Mouse (Mus musculus) embryonic facial prominence, embryonic 10.5 days (tissue): ENCODE measurements at regions not wholly inside any gene's neighbourhood (a gene's known extent, or its start where the extent isn't known, plus 50 kb on each side); places are given as distances from the start of the nearest gene placed in this dataset.

Source experiments
- DNase-seq: peaks from one replicate; pipeline ENCODE4 v3.0.0-alpha.2; 2017; ENCODE audit warnings: low spot score
- H3K27ac ChIP-seq: fragments of 300-500 bp; sonication (generic); replicated peaks from 2 replicates; pipeline ENCODE4 v1.5.1; 2016; ENCODE audit warnings: mild to moderate bottlenecking
- H3K27me3 ChIP-seq: fragments of 300-500 bp; sonication (generic); replicated peaks from 2 replicates; pipeline ENCODE4 v1.6.1; 2016; ENCODE audit warnings: low read depth, mild to moderate bottlenecking; ENCODE audit not compliant: poor library complexity, severe bottlenecking
- H3K36me3 ChIP-seq: fragments of 300-500 bp; sonication (generic); replicated peaks from 2 replicates; pipeline ENCODE4 v1.6.1; 2016; ENCODE audit warnings: mild to moderate bottlenecking, moderate library complexity
- H3K4me1 ChIP-seq: fragments of 300-500 bp; sonication (generic); 2 replicates; pipeline ENCODE4 v1.6.1; 2016
- H3K4me3 ChIP-seq: fragments of 300-500 bp; sonication (generic); 2 replicates; pipeline ENCODE4 v1.5.1; 2016; ENCODE audit warnings: mild to moderate bottlenecking, moderate library complexity
- H3K9me3 ChIP-seq: fragments of 300-500 bp; sonication (generic); 2 replicates; pipeline ENCODE4 v1.6.1; 2016; ENCODE audit warnings: mild to moderate bottlenecking
- WGBS: fragments of 180-500 bp; shearing (Covaris S2); methylation state at CpG from one replicate; pipeline ENCODE4 v1.1.7; 2016; 5-methylcytosine and 5-hydroxymethylcytosine counted together

DNA sequence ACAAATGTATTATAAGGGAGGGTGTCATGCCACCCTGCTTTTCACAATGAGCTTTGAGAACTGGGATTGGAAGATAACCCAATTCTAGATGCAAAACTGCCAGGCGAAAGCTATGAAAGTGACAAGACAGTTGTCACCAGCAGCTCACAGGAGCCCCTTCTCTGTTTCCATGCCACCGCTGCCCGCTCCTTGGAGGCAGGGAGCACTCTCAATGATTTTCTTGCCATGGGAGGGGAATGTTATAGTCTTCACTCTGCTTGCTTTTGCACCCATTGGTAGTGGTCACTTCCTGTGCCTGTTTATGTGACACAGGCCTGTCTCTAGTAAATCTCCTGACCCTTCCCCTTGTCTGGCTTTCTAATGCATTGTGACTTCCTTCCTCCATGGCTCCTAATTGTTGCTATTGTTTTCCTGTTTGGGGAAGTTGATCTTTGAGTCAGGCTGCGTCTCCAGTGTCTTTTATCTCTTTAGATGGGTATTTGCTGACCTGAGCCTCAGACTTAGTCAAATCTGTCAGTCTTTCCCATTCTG is 143.4 kb downstream of the Tpra1 start:
- WGBS, result 72% methylated on average over 4 of the region's 4 CpGs
- no peak overlapping the region for H3K4me3 ChIP-seq
- no peaks in the 10 kb centered on the region for H3K36me3 ChIP-seq
- no peaks in the 10 kb centered on the region for H3K27me3 ChIP-seq
- no peaks in the 10 kb centered on the region for H3K9me3 ChIP-seq
- no peak for DNase-seq
- no peak overlapping the region for H3K27ac ChIP-seq
- H3K4me1 ChIP-seq, result peaks cover 18% of the 10 kb centered on the region

DNA sequence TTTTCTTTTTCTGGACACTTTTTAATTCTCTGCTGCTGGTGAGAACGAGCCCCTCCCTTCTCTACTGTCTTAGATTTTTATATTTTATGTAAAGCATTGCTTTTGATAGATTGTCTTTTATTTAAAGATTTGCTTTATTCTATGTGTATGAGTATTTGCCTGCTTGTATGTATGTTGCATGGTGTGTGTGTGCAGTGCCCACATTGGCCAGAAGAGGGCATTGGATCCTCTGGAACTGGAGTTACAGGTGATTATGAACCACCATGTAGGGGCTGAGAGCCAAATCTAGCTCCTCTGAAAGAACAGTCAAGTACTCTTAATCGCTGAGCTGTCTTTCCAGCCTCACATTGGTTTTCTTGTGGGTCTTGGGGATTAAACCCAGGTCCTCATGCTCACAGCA is 144.4 kb downstream of the Tpra1 start:
- H3K27ac ChIP-seq, result no peak overlapping the region

DNA sequence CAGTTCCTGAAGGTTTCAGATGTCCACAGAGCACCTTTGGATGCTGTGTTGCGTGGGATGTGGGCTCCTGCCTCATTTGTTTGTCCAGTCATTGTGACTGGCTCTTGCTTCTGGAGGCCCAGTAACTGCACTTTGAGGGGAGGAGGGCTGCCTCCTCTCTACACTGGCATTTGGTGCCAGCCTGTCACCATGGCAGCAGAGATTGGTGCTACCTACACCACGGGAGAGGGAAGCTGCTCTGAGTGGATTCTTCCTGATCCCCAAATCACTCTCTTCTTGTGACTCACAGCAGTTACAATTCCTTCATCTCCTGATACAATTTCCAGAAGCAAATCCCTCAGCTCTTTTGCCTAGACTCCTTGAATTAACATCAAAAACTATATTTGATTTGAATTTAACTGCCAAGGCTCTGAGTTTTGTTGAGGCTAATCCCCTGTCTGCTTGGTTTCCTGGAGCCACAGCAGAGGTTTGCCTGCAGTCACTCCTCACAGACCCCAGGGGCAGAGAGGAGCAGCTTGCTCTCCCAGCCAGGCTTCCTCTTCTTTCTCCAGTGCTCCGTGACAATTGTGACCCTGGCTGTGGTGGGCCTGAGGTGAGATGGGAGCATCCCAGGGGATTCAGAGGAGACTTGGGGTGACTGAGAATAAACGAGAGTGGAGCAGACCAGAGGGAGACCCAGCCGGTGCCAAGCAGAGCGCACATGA is 145.7 kb downstream of the Tpra1 start:
- Histone ChIP-seq H3K4me1 (peaks cover 6% of the 10 kb centered on the region), H3K9me3 (no peaks in the 10 kb centered on the region), H3K36me3 (no peaks in the 10 kb centered on the region), H3K27me3 (no peaks in the 10 kb centered on the region), H3K27ac (no peak overlapping the region), H3K4me3 (no peak overlapping the region)
- WGBS, result 58% methylated on average over 6 of the region's 6 CpGs
- no peak for DNase-seq

More for the DNA sequence above, 144.4 kb downstream of the Tpra1 start:
- H3K36me3 ChIP-seq, result no peaks in the 10 kb centered on the region
- H3K27me3 ChIP-seq, result no peaks in the 10 kb centered on the region
- no peaks in the 10 kb centered on the region for H3K9me3 ChIP-seq
- H3K4me1 ChIP-seq, result peaks cover 11% of the 10 kb centered on the region
- H3K4me3 ChIP-seq, result no peak overlapping the region
- WGBS, result 80% methylated on average over 2 of the region's 2 CpGs
- DNase-seq, result no peak

DNA sequence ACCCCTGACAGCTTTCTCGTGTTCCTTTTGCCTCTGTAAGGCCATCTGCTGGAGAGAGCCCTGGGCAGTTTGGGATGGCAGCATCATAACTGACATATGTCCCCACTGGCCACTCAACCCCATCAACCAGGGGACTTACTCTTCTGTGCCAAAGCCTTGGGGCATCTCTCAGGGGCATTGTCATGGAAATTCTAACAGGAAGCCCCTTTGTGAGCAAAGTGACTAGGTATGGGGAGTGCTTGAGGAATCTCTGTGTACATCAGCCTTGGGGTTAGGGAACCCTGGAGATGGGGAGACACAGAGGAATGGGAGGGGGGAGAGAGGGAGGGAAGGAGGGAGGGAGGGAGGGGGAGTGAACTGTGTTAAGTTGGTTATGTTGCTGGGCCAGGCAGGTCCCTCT is 147.2 kb downstream of the Tpra1 start:
- no peaks in the 10 kb centered on the region for H3K36me3 ChIP-seq
- H3K9me3 ChIP-seq, result no peaks in the 10 kb centered on the region
- H3K27me3 ChIP-seq, result no peaks in the 10 kb centered on the region
- DNase-seq, result no peak
- no peak overlapping the region for H3K4me3 ChIP-seq
- no peak overlapping the region for H3K27ac ChIP-seq
- 53% methylated on average over 1 of the region's 1 CpGs for WGBS
- no peaks in the 10 kb centered on the region for H3K4me1 ChIP-seq

DNA sequence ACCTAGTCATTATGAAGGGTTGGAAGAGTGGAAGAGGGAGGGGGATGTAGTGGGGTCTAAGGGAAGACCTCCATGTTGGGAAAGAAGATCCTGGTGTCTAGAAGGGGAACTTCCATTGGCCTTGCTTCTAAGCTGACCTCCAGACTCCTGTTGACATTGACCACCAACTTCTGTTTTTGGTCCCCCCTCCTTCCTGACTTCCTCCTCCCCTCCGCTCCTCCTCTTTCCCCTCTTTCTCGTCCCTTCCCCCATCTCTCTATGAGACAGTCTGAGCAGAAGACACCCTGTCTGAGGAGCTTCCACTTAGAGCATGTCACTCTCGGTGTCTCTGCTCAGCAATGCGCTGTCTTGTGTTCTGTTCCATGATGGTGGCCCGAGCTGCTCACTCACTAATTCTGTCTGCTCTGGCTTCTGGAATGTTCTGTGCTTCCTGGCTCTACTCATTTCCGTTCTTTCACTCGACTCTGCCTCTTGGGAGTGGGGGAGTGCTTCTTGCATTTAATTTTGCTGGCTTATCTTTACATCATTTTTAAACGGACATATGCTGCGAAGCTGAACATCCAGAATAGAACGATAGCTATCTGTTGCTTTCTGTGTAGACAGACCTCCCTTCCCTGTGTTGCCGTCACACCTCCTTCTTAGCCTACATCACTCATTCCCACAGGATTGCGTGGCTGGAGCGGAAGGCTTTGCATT is 148.7 kb downstream of the Tpra1 start:
- H3K9me3 ChIP-seq, result no peaks in the 10 kb centered on the region
- no peak overlapping the region for H3K27ac ChIP-seq
- no peaks in the 10 kb centered on the region for H3K27me3 ChIP-seq
- 87% methylated on average over 13 of the region's 13 CpGs for WGBS
- no peak for DNase-seq
- no peak overlapping the region for H3K4me3 ChIP-seq
- H3K36me3 ChIP-seq, result no peaks in the 10 kb centered on the region
- H3K4me1 ChIP-seq, result no peaks in the 10 kb centered on the region

DNA sequence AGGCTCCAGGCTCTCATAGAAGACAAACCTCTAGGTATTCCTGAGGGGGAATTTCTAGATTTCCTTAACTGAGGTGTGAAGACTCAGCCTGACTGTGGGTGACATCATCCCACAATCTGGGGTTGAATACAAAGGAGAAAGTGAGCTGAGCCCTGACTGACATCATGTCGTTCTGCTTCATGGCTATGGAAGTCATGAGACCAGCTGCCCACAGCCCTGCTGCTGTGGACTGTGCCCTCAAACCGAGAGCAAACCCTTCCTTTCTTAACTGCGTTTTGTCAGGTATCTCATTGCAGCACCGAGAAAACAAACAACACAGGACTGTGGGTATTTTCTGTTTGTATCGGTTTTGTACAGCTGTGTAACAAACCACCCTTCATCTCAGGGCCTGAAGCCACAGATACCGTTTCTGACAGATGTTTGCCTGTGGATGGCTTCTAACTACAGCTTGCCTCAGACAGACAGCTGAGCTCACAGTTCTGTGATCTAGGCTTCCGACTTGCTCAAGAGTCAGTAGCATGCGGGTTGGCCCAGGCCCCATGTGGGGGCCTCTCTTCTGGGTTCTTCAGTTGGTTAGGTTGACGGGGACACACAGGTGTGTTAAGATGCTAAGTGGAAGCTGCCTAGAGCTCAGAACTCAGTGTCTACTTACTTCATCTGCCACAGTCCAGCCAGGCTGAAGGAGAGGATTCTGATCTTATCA is 150.9 kb downstream of the Tpra1 start:
- DNase-seq, result no peak
- H3K27ac ChIP-seq, result no peak overlapping the region
- no peaks in the 10 kb centered on the region for H3K9me3 ChIP-seq
- no peaks in the 10 kb centered on the region for H3K27me3 ChIP-seq
- no peaks in the 10 kb centered on the region for H3K4me1 ChIP-seq
- no peak overlapping the region for H3K4me3 ChIP-seq
- no peaks in the 10 kb centered on the region for H3K36me3 ChIP-seq
- 82% methylated on average over 9 of the region's 9 CpGs for WGBS

DNA sequence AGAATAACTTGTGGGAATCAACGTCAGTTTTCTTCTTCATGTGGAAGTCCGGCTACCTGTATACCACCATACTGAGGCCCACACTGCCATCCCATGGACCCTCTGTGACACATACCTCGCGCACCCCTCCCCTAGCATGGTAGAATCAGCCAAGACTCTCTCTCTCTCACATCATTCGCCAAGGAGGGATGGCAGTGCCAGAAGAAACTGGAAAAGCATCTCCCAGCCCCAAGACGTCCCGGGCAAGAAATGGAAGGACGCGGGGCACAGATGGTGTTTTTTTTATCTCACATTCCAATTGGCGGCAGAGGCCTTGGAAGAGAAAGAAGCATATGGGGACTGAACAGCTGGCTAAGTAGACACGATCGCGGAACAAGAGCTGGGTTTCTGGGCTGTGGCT is 152.0 kb downstream of the Tpra1 start:
- no peaks in the 10 kb centered on the region for H3K9me3 ChIP-seq
- H3K36me3 ChIP-seq, result no peaks in the 10 kb centered on the region
- 86% methylated on average over 13 of the region's 13 CpGs for WGBS
- no peaks in the 10 kb centered on the region for H3K27me3 ChIP-seq
- H3K4me1 ChIP-seq, result no peaks in the 10 kb centered on the region
- no peak overlapping the region for H3K4me3 ChIP-seq
- H3K27ac ChIP-seq, result no peak overlapping the region
- no peak for DNase-seq

DNA sequence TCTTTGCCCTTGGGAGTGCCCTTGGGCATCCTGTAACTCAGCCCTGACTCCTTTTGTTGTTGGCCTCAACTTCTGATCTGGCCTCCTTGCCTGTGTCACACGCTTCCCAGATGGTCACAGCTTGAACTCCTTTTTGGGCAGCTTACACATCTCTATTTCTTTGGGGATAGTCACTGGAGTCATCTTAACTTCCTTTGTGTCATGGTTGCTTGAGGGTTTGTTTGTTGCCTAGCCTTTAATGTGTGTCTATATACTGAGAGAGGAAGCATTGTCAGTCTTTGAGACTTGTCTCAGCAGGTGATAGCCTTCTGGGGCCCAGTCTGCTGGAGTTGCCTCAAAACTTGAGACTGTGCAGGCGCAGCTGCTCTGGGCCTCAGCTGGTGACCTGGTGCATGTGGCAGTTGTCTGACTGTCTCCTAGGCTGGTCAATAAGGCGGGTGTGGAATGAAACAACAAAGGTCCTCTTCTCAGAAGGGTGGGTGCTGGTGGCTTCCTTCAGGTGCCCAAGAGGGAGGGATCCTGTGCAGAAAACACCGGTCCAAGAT is 157.5 kb downstream of the Tpra1 start:
- WGBS, result 66% methylated on average over 4 of the region's 4 CpGs
- H3K9me3 ChIP-seq, result peaks cover 3% of the 10 kb centered on the region; the same call in 1 of the 2 replicates
- H3K4me1 ChIP-seq, result no peaks in the 10 kb centered on the region
- no peak for DNase-seq
- no peaks in the 10 kb centered on the region for H3K36me3 ChIP-seq
- H3K4me3 ChIP-seq, result no peak overlapping the region
- no peaks in the 10 kb centered on the region for H3K27me3 ChIP-seq
- H3K27ac ChIP-seq, result no peak overlapping the region

DNA sequence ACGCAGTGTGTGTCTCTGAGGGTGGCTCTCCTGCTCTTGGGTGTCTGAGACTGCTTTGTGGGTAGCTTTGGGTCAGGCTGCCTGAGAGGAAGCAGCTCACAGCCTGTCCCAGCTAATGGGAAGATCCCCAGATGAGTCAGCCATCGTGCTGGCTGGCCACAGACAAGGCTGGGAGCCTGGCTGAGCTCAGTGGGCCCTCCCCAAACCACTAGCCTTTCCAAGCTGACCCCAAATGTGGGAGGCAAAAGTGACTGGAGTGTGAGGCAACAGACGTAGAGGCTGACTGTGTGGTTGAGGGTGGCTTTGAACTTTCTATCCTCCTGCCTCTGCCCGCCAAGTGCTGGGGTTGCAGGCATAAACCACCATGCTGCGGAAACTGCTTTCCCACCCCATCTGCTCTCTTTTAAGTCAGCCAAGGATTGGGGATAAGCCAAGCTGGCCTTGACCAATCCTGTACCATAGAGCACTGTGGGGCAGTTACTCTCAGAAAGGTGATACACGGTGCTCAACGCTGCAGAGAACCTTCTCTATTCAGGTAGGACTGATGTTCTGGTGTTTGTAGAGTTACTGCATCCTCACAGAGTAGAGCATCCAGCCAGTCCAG is 163.0 kb downstream of the Tpra1 start:
- Histone ChIP-seq H3K27me3 (no peaks in the 10 kb centered on the region), H3K36me3 (no peaks in the 10 kb centered on the region), H3K4me1 (0 out of 2 replicates have a peak, but pooled peaks cover 3% of the 10 kb centered on the region), H3K4me3 (no peak overlapping the region), H3K27ac (no peak overlapping the region), H3K9me3 (peaks cover 3% of the 10 kb centered on the region; the same call in 1 of the 2 replicates)
- no peak for DNase-seq
- 82% methylated on average over 7 of the region's 7 CpGs for WGBS

DNA sequence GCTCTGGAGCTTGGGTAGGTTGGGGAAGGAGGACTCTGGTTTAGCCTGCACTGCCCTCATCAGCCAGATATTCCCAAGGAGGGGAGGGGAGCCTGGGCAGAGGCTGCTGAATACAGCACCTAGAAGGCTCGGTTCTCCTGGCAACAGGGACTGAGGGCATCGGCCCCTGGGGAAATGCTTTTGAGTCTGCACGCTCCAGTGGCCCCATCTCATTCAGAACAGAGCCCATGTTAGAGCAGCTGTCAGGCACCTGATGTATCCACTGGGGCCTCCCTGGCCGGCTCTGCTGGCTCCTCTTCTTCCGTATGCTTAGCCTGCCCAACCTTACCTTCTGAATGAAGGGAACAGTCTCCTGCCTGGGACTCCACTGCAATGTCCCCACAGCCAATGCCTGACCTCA is 164.5 kb downstream of the Tpra1 start:
- H3K4me1 ChIP-seq, result 0 out of 2 replicates have a peak, but pooled peaks cover 3% of the 10 kb centered on the region
- H3K36me3 ChIP-seq, result no peaks in the 10 kb centered on the region
- no peak for DNase-seq
- no peak overlapping the region for H3K4me3 ChIP-seq
- H3K27ac ChIP-seq, result no peak overlapping the region
- H3K9me3 ChIP-seq, result no peaks in the 10 kb centered on the region
- H3K27me3 ChIP-seq, result no peaks in the 10 kb centered on the region
- WGBS, result 57% methylated on average over 5 of the region's 5 CpGs

DNA sequence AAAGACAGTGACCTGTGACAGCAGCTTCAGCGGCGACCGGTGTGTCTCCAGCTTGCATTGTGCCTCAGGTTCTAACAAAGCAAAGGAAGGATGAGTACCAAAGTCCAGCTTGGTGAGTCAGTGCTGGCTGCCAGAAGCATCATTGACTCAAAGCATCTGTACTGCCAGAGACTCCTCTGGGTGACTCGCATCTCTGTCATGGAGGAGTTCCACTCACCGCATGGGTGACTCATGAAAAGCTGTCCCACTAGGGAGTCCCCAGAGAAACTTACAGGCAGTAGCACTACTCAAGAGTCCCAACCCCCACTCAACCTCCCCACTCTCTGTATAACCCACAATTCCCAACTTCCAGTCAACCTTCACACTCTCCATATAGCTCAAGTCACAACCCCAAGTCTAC is 166.2 kb downstream of the Tpra1 start:
- Histone ChIP-seq H3K4me1 (peaks cover 15% of the 10 kb centered on the region), H3K36me3 (no peaks in the 10 kb centered on the region), H3K9me3 (no peaks in the 10 kb centered on the region), H3K4me3 (no peak overlapping the region), H3K27me3 (0 out of 2 replicates have a peak, but pooled peaks cover 1% of the 10 kb centered on the region), H3K27ac (no peak overlapping the region)
- 94% methylated on average over 5 of the region's 5 CpGs for WGBS
- no peak for DNase-seq

DNA sequence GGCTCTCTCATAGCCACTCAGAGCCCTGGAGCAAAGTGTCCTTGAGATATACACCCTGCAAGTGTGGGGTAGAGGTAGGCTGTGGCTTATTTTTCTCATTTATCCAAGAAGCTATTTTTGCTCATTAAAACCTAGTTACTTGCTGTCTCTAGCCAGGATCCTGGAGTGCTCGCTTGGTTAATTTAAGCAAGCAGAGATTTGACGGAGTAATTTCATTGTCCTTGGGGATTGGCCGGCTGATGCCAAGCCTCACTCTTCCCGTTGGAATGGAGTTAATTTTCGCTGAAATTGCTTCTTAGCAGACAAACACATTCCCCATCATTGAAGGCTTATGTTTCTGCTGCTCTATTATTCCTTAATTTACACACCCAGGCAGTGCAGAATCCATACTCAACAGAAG is 167.1 kb downstream of the Tpra1 start:
- 86% methylated on average over 5 of the region's 5 CpGs for WGBS
- Histone ChIP-seq H3K9me3 (no peaks in the 10 kb centered on the region), H3K36me3 (no peaks in the 10 kb centered on the region), H3K27me3 (0 out of 2 replicates have a peak, but pooled peaks cover 5% of the 10 kb centered on the region), H3K4me1 (peaks cover 15% of the 10 kb centered on the region), H3K27ac (no peak overlapping the region), H3K4me3 (no peak overlapping the region)
- no peak for DNase-seq
